In the genomic region with DNA sequence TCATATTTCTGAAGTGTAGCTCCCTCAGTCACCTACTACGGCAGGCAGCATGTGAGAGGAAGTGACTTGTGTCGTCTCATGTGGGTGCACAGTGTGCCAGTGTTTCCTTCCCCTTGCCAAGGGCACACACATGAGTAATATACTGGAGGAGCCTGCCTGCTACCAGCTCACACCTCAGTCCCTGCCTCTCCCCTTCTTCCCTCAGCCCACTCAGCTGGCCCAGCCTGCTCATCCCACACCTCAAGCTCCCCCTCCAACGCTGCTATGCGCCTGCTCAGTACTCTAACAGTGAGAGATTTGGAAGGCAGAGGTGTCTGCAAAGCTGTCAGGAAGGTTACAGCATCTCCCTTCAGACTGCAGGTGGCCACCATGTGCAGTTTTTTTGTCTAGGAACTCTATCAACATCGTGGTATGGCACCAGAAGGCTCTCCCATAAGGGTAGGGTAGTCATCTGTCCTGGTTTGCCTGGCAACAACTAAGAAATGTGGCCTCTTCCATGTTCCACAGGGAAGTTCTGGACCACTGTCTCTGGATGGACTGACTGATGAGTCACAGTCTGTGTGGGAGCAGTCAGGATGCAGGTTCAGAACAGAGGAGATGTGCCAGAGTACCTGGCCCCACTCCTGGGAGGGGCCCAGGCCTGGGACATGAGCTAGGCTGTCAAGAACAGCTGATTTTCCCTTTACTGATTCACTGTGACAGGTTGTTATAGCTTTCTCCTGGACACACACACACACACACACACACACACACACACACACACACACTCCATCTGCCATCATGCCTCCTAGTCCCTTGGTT, we compare ENCODE assay signal across 10 mouse cellular contexts. TPM values are rescaled to one million over a fixed set of nuclear protein-coding genes. Genes with fewer than 3 reads are reported as not detected.
DNase-seq lines count a peak whose midpoint lies in the region.
"Had no signal": no experiment of that assay in that cellular context is flagged by ENCODE, and none has a peak within 500 bp of the region (broad histone marks: within the 10 kb centered on the region; RNA-seq: fewer than 3 reads in every experiment).

No protein-coding gene starts in this region.

- no peak overlapping the region for H3K27ac ChIP-seq in limb, embryonic 10.5 days
- H3K27ac ChIP-seq: heart, embryonic 13.5 days had no signal

- H3K9me3 ChIP-seq in limb, embryonic 10.5 days (replicated peaks): no peaks in the 10 kb centered on the region
- H3K9me3 ChIP-seq: heart, embryonic 13.5 days had no signal

- H3K36me3 ChIP-seq in splenic B cell, adult 2 months (ENCODE audit: control insufficient read depth, insufficient read depth, low read length, poor library complexity, severe bottlenecking): no peaks in the 10 kb centered on the region
- no peaks in the 10 kb centered on the region for H3K36me3 ChIP-seq in limb, embryonic 10.5 days
- H3K36me3 ChIP-seq: heart, embryonic 13.5 days had no signal

- peaks cover 14% of the 10 kb centered on the region for H3K4me1 ChIP-seq in limb, embryonic 10.5 days

- DNase-seq in lung, postnatal 25 days (ENCODE audit: low spot score): peak; percentile 41
- no peak for DNase-seq in lung, postnatal 14 days
- peak; percentile 84 to 89 for DNase-seq in frontal cortex, adult 2 months (ENCODE audit: extremely low spot score in 1 of 2, low spot score in 1 of 2)
- DNase-seq in left cerebral cortex, adult 8-10 months (ENCODE audit: low spot score in 2 of 2): peak; percentile 55 to 92
- peak; percentile 95 for DNase-seq in splenic B cell, adult 2 months (ENCODE audit: low read depth, low spot score)
- DNase-seq in limb, embryonic 10.5 days (ENCODE audit: low spot score): no peak
- no peak for DNase-seq in neural tube, embryonic 10.5 days (ENCODE audit: extremely low spot score, low spot score)
- DNase-seq in cerebellum, adult 9-11 months: no peak

- no peak overlapping the region for H3K4me3 ChIP-seq in limb, embryonic 10.5 days
- H3K4me3 ChIP-seq: heart, embryonic 13.5 days; myocyte had no signal

- no peaks in the 10 kb centered on the region for H3K27me3 ChIP-seq in splenic B cell, adult 2 months (ENCODE audit: control insufficient read depth, insufficient read depth, low read length, poor library complexity, severe bottlenecking)
- H3K27me3 ChIP-seq in limb, embryonic 10.5 days (ENCODE audit: low read depth, poor library complexity, severe bottlenecking): no peaks in the 10 kb centered on the region
- H3K27me3 ChIP-seq: heart, embryonic 13.5 days had no signal

- WGBS in limb, embryonic 10.5 days: 80% methylated on average over 5 of the region's 5 CpGs

RNA-seq across cellular contexts. Expression of a gene that starts 37.4 kb away (rescaled TPM):
- 0.19 and 0.22 TPM in 2 replicates for polyA plus RNA-seq in frontal cortex, adult 2 months (2012; rRNA removed)
- total RNA-seq in left cerebral cortex, adult 8-10 months (2022): under 1 TPM; 0.21 to 0.46 (median 0.34) TPM
- polyA plus RNA-seq in limb, embryonic 10.5 days (2016; fragmentation: Nextera tagmentation; extraction: Ambion mirVana): not detected in 2 replicates

Comparison
In these comparisons a context has a peak if more than half of its experiments do, and no peak if none do; other contexts are left out.
1. DNase-seq: peak in lung, postnatal 25 days (single experiment), frontal cortex, adult 2 months (2 of 2), left cerebral cortex, adult 8-10 months (2 of 2) and splenic B cell, adult 2 months (single experiment); none in lung, postnatal 14 days (single experiment), limb, embryonic 10.5 days (single experiment), neural tube, embryonic 10.5 days (single experiment) and cerebellum, adult 9-11 months (single experiment).